Mouse (Mus musculus): Measurements from ENCODE around the gene Amn.

GRCm38 (mm10) chr12:111242346-111242745, 28.5 kb upstream of the Amn start:
- TF ChIP-seq CTCF (conservative IDR thresholded peaks at IDR 0.05; ENCODE audit: low read length) (no peak), POU5F1 (IDR thresholded peaks at IDR 0.05; ENCODE audit: borderline replicate concordance, low read length) (no peak), NANOG (IDR thresholded peaks at IDR 0.05; ENCODE audit: borderline replicate concordance, low read length) (no peak)
